Mouse (Mus musculus): ENCODE results near the gene Gm20696.

Gm20696 gene

DNA sequence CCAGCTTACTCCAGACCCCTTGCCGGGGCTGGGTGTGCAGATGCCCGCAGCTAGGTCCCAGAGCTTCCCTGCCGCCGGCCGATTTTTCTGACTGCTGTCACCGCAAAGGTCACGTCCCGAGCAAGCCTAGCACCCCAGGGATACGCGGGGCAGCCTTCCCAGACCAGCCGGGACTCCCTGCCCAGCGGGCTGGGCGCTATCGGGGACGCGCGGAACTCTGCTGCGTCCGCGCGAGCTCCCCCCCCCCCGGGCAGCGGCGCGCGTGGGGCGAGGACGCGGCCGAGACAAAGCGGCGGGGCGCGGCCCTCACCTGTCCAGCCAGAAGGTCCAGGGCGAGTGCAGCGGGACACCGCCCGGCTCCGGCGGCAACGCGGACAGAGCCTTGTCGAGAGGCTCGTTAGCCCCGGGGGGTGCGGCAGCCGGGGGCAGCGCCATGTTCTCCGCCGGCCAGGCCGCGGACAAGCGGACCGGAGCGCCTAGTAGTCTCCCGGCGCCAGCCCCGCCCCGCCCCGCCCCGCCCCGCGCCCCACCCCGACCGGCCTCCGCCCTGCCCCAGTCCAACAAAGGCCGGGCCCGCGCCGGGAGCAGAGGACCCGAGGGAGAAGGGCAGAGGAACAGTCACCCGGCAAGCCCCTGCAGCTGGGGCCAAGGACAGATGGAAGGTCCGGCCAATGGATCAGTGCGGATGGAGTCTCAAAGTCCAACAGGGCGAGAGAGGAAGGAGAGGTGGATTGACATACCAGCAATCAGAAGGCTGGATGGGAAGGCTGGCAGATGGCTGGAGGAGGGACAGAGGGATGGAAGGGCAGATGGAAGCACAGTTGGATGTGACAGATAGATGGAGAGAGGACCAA is at the start of gene Gm20696, which contains the start of gene Eif4e3:
Gm20696 (minus strand) TSS at position 480 of the 854 bp plus-strand sequence.
Eif4e3 (minus strand) TSS at position 454 of the 854 bp plus-strand sequence.
- DNase-seq (ENCODE audit: low spot score in 2 of 2) = no peak

DNA sequence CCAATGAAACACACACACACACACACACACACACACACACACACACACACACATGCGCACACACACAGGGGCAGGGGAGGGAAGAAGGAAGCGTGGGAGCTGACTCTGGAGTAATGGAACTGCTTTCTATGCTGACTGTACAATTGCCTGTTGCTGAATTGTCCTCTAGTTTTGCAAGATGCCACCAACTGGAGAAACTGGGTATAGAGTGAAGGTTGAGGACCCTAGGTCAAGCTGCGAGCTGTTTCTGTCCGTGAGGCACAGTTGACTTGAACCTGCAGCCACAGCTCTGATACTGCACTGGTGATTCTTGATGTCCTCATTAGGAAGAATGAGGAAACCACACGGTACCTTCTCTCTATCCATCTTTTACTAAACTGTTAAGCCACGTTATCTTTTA is 49.3 kb upstream of the Gm20696 start:
- no peak for DNase-seq (ENCODE audit: low spot score in 2 of 2)

DNA sequence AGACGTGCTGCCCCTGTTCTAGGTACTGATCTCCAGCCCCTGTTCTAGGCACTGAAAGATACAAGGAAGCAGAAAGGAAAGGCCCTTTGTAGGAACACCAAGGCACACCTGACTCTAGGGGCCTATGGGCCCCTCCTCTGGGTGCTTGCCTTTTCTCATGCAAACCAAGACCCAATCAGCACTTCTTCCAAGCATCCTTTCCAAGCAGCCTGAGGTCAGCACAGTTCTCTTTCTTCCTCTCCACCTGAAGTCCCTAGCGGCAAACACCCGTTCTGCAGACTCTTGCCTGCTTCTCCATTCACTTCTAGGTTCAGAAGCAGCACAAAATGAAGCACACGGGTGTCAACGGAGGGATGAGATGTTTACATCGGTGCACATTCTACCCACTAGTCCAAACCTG is 48.6 kb upstream of the Gm20696 start:
- DNase-seq (ENCODE audit: low spot score in 2 of 2) = no peak

DNA sequence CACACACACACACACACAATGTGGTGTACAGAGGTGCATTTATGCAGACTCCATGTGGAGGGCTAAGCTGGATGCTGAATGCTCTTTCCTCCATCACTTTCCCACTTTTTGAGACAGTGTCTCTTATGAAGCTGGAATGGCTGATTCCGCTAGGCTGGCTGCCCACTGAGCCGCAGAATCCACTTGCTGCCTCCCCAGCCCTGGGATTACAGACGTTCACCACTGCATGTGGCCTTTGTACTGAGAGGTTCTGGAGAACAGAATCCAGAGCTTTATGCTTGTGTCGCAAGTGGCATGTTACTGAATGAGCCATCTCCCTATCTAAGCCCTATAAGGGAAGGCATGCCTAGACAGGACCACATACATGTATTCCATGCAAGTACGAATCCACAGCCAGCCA is 46.7 kb upstream of the Gm20696 start:
- no peak for DNase-seq (ENCODE audit: low spot score in 2 of 2)

DNA sequence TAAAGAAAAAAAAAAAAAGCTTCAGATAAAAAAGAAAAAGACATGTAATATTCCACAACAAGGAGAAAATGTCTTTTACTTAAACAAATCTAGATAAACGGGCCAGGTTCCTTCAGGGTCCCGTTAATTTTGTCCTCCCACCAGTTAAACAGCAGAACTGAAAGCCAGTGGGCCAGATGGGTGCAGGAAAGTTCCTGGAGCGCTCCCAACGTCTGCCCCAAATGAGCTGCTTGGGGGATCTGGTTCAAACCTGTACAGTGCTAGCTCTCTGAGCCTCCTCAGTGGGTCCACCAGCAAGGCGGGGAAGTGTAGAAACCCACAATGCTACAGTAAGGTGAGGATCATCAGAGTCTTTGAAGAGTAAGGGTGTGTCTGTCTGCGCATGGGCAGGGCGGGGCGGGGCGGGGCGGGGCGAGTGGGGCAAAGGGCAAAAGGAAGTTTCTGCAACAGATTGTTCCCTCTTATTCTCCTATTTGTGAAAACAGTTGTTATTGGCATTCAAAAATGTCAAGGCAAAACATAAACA is 45.0 kb upstream of the Gm20696 start:
- DNase-seq (ENCODE audit: low spot score in 2 of 2) = no peak

DNA sequence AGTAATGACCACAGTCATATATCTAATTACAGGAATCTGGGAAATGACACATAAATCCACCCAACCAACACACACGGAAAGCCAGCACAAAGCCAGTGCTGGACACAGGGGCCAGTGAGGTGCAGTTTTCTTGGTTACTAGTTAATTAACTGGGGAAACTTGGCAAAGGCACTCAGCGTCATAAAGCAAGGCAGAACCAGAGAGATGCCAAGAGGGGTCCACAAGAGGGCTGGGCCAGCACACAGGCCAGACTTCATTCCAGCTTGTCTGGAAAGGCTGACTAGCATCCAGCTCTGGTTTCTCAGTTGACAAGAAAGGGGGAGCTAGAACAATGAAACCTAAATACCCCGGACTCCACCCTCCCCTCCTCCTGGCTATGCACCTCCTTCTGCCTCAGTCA is 33.9 kb upstream of the Gm20696 start:
- DNase-seq (ENCODE audit: low spot score in 2 of 2) = no peak

DNA sequence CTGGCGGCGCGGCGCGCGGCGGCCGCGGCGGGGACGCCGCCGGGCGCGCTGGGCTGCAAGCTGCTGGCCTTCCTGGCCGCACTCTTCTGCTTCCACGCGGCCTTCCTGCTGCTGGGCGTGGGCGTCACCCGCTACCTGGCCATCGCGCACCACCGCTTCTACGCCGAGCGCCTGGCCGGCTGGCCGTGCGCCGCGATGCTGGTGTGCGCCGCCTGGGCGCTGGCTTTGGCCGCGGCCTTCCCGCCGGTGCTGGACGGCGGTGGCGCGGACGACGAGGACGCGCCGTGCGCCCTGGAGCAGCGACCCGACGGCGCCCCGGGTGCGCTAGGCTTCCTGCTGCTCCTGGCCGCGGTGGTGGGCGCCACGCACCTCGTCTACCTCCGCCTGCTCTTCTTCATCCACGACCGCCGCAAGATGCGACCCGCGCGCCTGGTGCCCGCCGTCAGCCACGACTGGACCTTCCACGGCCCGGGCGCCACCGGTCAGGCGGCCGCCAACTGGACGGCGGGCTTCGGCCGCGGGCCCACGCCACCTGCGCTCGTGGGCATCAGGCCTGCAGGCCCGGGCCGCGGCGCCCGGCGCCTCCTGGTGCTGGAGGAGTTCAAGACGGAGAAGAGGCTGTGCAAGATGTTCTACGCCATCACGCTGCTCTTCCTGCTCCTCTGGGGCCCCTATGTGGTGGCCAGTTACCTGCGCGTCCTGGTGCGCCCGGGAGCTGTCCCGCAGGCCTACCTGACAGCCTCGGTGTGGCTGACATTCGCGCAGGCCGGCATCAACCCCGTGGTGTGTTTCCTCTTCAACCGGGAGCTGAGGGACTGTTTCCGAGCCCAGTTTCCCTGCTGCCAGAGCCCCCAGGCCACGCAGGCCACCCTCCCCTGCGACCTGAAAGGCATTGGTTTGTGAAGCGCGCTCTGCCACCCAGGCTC is 26.6 kb upstream of the Gm20696 start:
- no peak for DNase-seq (ENCODE audit: low spot score in 2 of 2)

DNA sequence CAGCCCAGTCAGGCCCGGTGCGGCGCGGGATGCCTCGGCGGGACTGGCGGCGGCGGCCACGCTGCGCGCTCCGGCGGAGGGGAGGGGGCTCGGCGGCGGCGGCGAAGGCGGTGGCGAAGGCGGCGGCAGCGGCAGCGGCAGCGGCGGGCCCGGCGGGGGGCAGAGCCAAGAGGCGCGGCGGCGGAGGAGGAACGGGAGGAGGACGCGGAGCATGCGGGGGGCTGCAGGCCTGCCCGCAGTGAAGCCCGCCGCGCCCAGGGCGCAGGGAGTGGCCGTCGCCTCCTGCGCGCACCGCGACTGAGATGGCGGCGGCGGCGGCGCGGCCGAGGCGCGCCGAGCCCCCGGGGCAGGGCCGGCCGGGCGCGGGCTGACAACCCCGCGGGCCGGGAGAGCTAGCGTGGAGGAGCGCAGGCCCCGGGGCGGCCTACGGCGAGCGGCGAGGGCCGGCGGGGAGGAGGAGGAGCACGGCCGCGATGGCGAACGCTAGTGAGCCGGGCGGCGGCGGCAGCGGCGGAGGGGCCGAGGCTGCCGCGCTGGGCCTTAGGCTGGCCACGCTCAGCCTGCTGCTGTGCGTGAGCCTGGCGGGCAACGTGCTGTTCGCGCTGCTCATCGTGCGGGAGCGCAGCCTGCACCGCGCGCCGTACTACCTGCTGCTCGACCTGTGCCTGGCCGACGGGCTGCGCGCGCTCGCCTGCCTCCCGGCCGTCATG is 25.8 kb upstream of the Gm20696 start, which contains the start of gene Gpr27:
Gpr27 (plus strand) TSS at position 474 of the 710 bp plus-strand sequence.
- peak in 1 of 2 experiments; percentile 30 for DNase-seq (ENCODE audit: low spot score in 2 of 2)

DNA sequence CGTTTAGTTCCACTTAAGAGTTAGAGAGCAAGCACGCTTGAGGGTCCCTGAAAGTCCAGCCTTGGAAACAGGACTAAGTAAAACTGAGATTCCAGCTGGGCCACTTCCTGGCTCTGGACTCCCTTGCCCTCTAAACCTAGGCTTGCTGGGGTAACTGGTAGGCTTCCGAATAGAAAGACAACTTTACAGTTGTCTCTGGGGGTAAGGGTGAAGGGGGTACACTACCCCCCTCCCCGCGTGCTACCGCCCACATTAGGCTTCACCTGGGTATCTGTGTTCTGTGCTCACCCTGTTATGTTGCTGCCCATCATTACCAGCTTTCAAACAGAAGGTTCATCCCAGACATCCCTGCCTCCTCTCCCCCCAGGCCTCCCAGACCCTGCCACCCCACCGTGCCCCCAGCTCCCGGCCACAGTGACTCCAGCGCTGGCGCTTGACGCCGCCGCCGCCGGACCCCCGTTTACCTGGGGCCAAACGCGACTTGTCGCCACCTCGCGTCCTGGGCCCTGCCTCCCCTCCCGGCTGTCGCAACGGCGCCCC is 25.1 kb upstream of the Gm20696 start:
- no peak for DNase-seq (ENCODE audit: low spot score in 2 of 2)

DNA sequence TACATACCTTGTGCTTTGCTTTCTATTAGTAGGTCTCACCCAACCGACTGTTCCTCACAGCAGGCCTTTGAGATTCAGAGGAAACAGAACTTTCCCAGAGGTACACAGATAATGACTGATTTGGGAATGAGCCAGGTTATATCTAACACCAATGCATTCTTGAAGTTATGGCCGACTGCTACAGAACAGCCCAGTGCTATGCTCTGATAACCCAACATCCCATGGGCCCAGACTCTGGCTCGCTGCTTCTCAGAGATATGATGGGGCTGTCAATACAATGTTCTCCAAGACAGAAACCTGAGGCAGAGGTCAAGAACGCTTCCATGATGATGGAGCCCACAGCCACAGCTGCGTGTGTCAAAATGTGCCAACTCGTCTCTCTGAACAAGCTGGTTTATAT is 21.9 kb upstream of the Gm20696 start:
- no peak for DNase-seq (ENCODE audit: low spot score in 2 of 2)

DNA sequence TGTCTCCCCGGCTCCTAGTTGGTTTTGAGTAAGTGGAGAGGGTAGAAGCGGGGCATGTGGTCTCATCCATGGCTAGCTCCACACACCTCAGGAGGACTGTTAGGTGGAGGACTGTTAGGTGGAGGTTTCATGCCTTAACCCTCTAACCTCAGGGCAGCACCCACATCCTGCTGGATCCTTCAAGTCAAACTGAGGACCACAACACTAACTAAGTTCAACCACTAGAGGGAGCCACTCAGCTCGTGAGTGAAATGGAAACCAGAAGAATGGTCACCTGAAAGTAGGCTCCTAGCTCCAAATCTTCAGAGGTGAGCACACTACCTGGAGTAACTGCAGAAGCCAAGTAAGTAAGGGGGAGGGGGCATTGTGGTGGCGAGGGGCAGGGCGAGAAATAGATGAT is 18.3 kb upstream of the Gm20696 start:
- no peak for DNase-seq (ENCODE audit: low spot score in 2 of 2)

DNA sequence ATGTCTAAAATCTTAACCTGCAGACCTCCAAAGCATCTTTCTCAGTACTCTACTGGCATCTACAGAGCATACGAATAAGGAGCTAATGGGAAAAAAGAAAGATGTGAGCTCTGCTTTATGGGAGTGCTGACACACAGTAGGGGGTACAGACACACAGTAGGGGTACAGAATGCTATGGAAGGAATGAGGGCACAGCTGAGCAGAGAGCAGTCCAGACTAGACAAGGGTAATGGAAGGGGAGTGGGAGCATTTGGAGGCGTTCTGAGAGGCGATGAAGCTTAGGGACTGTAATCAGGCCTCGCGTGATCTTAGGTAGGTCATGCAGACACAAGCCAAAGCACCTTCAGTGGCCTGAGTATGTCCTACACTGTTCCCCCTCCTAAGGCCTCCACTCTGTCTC is 17.4 kb upstream of the Gm20696 start:
- no peak for DNase-seq (ENCODE audit: low spot score in 2 of 2)

DNA sequence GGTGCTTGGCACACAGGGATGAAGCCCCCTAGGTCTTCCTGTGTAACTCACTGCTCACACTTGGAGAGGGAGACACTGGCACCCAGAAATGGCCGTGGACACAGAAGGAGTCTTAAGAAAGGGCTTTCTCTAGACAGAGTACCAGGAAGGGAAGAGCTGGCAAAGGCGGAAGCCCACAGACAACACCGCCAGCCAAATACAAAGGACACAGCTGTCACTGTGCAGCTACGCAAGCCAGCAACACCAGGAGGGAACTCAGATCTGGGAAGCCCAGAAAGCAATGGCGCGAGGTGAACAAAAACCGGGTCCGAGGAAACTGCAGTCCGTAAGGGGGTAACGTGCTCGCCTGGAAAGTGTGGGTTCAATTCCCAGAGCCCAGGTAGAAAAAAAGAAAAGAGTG is 11.5 kb upstream of the Gm20696 start:
- no peak for DNase-seq (ENCODE audit: low spot score in 2 of 2)

DNA sequence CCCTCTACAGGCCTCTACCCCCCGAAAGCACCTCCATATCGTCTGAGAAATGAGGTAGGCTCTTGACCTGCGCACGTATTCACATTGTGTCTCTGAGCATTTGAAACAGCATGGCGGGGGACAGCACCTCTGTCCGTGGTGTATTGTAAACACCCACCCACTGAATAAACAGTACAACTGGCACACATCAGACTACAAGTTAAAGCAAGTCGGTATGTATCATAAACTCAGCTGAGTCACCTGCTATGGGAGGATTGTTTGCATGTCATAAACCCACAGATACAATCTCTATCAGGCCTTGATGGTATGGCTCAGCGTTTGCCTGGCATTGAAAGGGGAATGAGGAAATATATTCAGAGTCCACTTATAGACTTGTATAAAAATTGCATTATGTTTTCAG is 10.7 kb upstream of the Gm20696 start:
- DNase-seq (ENCODE audit: low spot score in 2 of 2) = no peak

DNA sequence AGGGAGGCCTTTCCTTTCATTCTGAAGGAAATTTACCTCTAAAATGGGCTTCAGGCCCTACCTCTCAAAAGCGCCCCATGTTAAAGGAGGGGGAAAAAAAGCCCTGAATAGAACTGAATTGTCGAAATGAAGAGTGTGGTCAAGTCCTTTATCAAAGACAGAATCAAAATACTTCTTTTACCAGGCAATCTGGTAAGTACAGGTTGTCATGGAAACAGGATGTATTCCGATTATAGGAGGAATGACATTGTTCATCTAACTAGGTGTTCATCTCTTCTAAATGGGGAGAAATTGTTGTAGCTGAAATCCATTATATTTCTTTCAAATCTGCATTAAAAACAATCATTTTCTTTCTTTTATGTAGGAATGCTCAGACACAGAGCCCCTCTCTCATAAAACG is 7.9 kb upstream of the Gm20696 start:
- DNase-seq (ENCODE audit: low spot score in 2 of 2) = no peak

DNA sequence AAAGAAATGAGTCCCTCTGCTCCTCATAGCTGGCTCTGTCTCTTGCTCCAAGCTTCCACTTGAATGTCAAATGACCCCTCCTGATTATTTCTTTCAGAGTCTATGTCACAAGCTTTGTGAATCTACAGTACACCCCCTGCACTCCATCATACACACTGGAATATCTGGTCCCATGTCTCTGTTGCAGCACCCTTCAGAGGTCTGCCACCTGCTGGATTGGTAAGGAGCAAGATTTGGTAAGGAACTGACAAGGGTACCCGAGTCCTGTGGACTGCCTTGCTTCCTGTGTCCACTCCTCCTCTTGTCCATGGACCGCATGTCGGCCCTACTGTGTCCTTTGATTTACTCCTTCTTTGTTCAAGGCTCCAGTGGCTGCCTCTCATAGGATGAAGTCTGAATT is 5.2 kb upstream of the Gm20696 start:
- DNase-seq (ENCODE audit: low spot score in 2 of 2) = no peak

DNA sequence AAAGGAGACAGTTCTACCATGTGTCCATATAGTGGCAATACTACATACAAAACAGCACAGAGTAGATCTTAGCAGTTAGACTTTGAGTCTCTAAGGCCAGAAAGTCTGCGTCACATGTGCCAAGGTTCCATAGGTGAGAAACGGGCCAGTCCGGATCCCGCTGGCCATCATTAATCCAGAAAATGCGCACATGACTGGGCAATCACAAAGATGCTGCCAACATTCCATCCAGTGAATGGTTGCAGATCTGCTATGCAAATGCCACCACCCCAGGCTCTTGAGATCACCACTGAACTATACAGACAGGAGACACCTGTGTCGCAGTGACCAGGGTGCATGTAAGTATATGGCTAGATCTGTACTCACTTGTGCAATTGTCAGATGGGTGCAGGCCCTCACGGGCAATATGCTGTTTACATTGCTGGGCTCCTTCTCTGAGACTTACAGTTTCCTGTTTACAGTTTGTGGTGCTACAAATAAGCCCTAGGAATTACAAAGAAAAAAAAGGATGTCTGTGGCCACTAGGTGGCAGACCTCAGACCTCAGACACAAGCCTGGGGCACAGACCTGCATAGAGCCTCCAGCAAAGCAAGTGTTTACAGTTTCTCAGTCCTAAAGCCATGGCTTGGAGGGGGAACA is 4.0 kb upstream of the Gm20696 start:
- DNase-seq (ENCODE audit: low spot score in 2 of 2) = peak in 1 of 2 experiments; percentile 55

DNA sequence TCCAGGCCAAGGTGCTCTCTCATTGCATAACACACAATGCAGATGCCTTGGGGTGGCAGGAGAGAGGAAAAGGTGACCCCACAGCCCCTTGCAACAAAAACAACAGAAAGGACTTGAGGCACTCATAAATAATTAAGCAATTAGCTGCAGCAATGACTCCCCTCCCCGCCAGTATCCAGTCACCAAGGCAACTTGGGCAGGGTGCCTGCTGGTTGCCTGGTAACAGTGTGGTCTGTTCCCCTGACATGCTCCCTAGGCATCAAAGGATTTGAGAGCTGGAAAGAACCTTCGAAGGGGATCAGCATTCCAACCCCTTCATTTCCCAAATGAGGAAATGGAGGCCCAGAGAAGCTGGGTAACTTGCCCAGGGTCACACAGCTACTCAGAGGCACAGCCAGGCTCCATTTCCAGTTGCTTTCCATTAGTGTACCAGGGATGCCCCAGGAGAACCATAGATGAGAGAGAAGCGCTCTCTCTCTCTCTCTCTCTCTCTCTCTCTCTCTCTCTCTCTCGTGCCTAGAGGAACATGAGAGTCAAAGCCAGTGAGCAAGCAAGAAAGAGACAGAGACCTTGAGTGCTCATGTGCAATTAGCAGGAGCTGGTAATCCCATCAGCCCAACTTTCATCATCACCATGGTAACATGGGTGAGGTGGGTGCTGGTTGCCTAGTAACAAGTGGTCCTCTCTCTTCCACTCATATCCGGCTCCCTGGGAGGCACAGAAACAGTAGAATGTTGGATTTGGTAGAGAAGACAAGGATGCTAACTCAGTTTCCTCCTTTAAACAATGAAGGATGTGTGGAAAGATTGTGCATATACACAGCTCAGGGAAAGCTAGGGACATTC is 3.1 kb upstream of the Gm20696 start:
- peak; percentile 67 to 78 for DNase-seq (ENCODE audit: low spot score in 2 of 2)

DNA sequence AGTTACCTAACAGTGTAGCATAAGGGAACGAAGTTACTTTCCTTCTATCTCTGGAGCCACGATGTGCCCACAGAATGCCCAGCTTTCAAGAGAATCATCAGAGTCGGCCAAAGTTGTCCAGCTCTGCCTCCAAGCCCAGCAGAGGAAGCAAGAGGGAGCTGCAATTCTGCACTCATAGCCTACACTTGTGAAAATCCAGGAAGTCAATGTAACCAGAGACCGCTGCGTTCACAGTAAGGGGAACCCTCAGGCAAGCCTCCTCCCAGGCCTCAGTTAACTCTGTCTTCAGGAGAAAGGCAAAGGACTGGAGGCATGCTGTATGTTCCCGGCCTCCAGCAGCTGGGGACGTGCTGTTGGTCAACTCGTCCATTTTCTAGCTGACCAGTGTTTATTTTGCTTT is 693 bp upstream of the Gm20696 start:
- DNase-seq (ENCODE audit: low spot score in 2 of 2) = no peak

Measured in frontal cortex, postnatal 14 days (tissue).